Mouse (Mus musculus) CH12.LX (cell line): ENCODE measurements around the gene Uba52.

ENCODE experiments used
- CTCF ChIP-seq, 2 experiments: IDR thresholded peaks in 1 of 2; conservative IDR thresholded peaks in 1 of 2; 2 replicates each; pipeline ENCODE4 v1.5.1; 2011 to 2012; ENCODE audit warnings: low read depth in 2 of 2, low read length in 2 of 2, improper control_type of control experiment in 1 of 2, inconsistent platforms in 1 of 2, mild to moderate bottlenecking in 1 of 2, moderate library complexity in 1 of 2
- EP300 ChIP-seq: IDR thresholded peaks from 2 replicates; pipeline ENCODE4 v1.6.1; 2011; ENCODE audit warnings: low read length, improper control_type of control experiment
- IRF4 ChIP-seq: IDR thresholded peaks from 2 replicates; pipeline ENCODE4 v1.6.1; 2014; ENCODE audit warnings: low read depth, mild to moderate bottlenecking, inconsistent platforms, low read length, improper control_type of control experiment
- KAT2A ChIP-seq: IDR thresholded peaks from 2 replicates; pipeline ENCODE4 v1.6.1; 2012; ENCODE audit warnings: low read length, improper control_type of control experiment, inconsistent platforms; ENCODE audit not compliant: insufficient replicate concordance
- MAX ChIP-seq: IDR thresholded peaks from 2 replicates; pipeline ENCODE4 v1.6.1; 2011; ENCODE audit warnings: low read length, improper control_type of control experiment
- MEF2A ChIP-seq: IDR thresholded peaks from 2 replicates; pipeline ENCODE4 v1.6.1; 2014; ENCODE audit warnings: low read depth, mild to moderate bottlenecking, inconsistent platforms, low read length, improper control_type of control experiment, borderline replicate concordance
- MYC ChIP-seq: IDR thresholded peaks from 2 replicates; pipeline ENCODE4 v1.6.1; 2011; ENCODE audit warnings: low read depth, mild to moderate bottlenecking, improper control_type of control experiment, low read length
- POLR2A ChIP-seq: IDR thresholded peaks from 2 replicates; pipeline ENCODE4 v1.6.1; 2011; ENCODE audit warnings: low read depth, mild to moderate bottlenecking, improper control_type of control experiment, low read length
- RCOR1 ChIP-seq: conservative IDR thresholded peaks from 2 replicates; pipeline ENCODE4 v1.6.1; 2012; ENCODE audit warnings: low read depth, mild to moderate bottlenecking, inconsistent platforms, low read length, improper control_type of control experiment
- SIN3A ChIP-seq: IDR thresholded peaks from 2 replicates; pipeline ENCODE4 v1.6.1; 2012; ENCODE audit warnings: low read length, improper control_type of control experiment, inconsistent platforms

DNA sequence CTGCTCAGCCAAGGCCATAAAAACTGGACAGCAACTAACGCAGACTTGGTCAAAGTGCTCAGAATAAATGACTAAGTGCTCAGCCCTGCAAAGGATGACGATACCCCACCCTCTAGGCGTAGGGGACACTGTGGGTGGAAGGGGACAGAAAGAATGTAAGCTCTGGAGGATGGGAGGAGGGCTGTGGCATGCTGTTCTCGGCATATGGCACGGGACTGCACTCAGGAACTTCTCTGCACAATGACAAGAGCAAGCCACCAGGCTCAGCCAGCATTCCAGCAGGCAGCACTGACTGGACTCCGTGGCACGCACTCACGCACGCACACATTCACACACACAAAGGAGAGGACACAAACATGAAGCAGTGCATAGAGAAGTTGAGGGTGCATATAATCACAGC, 50.0 kb downstream of the Uba52 start:
- TF ChIP-seq CTCF (conservative IDR thresholded peaks at IDR 0.05 in 1 of 2, IDR thresholded peaks at IDR 0.05 in 1 of 2; ENCODE audit: low read depth in 2 of 2, low read length in 2 of 2) (no peak), IRF4 (no peak), RCOR1 (no peak), MAX (no peak), EP300 (no peak), POLR2A (no peak), KAT2A (no peak), SIN3A (no peak), MYC (no peak), MEF2A (no peak)
